Mouse (Mus musculus): Measurements from ENCODE around the gene Bglap3. TPM values are rescaled to one million over a fixed set of nuclear protein-coding genes. Genes with fewer than 3 reads are reported as not detected.

Bglap3 gene
- polyA plus RNA-seq, 1 experiment from 2014 or later = not detected

GRCm38 (mm10) chr3:88352907-88353306, 19.6 kb downstream of the Bglap3 start:
- peaks cover 100% of the 10 kb centered on the region for H3K36me3 ChIP-seq
- no peak overlapping the region for H3K27ac ChIP-seq
- no peaks in the 10 kb centered on the region for H3K9me3 ChIP-seq
- no peaks in the 10 kb centered on the region for H3K4me1 ChIP-seq (replicated peaks)
- no peak for ATAC-seq
- H3K4me2 ChIP-seq (replicated peaks) = no peak overlapping the region
- H3K9ac ChIP-seq (replicated peaks) = no peak overlapping the region
- H3K27me3 ChIP-seq = no peaks in the 10 kb centered on the region
- WGBS = 96% methylated on average over 9 of the region's 9 CpGs
- no peak overlapping the region for H3K4me3 ChIP-seq (replicated peaks)

- Histone ChIP-seq H3K9me3 (no peaks in the 10 kb centered on the region), H3K9ac (replicated peaks) (no peak overlapping the region), H3K4me2 (replicated peaks) (no peak overlapping the region), H3K4me1 (replicated peaks) (no peaks in the 10 kb centered on the region), H3K27me3 (no peaks in the 10 kb centered on the region), H3K27ac (no peak overlapping the region), H3K4me3 (replicated peaks) (no peak overlapping the region), H3K36me3 (peaks cover 100% of the 10 kb centered on the region)
- no peak for ATAC-seq
- WGBS = 94% methylated on average over 13 of the region's 13 CpGs
Measured at GRCm38 (mm10) chr3:88350732-88351131, 21.8 kb downstream of the Bglap3 start.

GRCm38 (mm10) chr3:88339006-88339405, 33.5 kb downstream of the Bglap3 start:
- H3K27ac ChIP-seq = no peak overlapping the region
- WGBS = 85% methylated on average over 3 of the region's 3 CpGs
- H3K9ac ChIP-seq (replicated peaks) = 0 out of 2 replicates have a peak overlapping the region, but pooled peaks have one; percentile 11
- H3K27me3 ChIP-seq = no peaks in the 10 kb centered on the region
- no peaks in the 10 kb centered on the region for H3K9me3 ChIP-seq
- peaks cover 26% of the 10 kb centered on the region for H3K36me3 ChIP-seq
- no peak overlapping the region for H3K4me3 ChIP-seq (replicated peaks)
- ATAC-seq = no peak
- peaks cover 30% of the 10 kb centered on the region for H3K4me1 ChIP-seq (replicated peaks)
- no peak overlapping the region; the same call in 1 of the 2 replicates for H3K4me2 ChIP-seq (replicated peaks)

- WGBS = 96% methylated on average over 7 of the region's 7 CpGs
- Histone ChIP-seq H3K4me1 (replicated peaks) (peaks cover 30% of the 10 kb centered on the region), H3K27me3 (no peaks in the 10 kb centered on the region)
Measured at GRCm38 (mm10) chr3:88338316-88338715, 34.2 kb downstream of the Bglap3 start.

GRCm38 (mm10) chr3:88337367-88338020, 35.0 kb downstream of the Bglap3 start:
- H3K27ac ChIP-seq = 0 out of 2 replicates have a peak overlapping the region, but pooled peaks have one; percentile 30
- peak overlapping the region; percentile 53 for H3K9ac ChIP-seq (replicated peaks)
- H3K27me3 ChIP-seq = no peaks in the 10 kb centered on the region
- 88% methylated on average over 11 of the region's 11 CpGs for WGBS
- H3K4me1 ChIP-seq (replicated peaks) = peaks cover 30% of the 10 kb centered on the region
- peaks cover 11% of the 10 kb centered on the region for H3K36me3 ChIP-seq
- H3K4me2 ChIP-seq (replicated peaks) = peak overlapping the region; percentile 73
- ATAC-seq = no peak
- H3K4me3 ChIP-seq (replicated peaks) = peak overlapping the region; percentile 73
- H3K9me3 ChIP-seq = no peaks in the 10 kb centered on the region

More at GRCm38 (mm10) chr3:88338316-88338715, 34.2 kb downstream of the Bglap3 start:
- H3K36me3 ChIP-seq = peaks cover 19% of the 10 kb centered on the region
- no peaks in the 10 kb centered on the region for H3K9me3 ChIP-seq
- no peak overlapping the region for H3K4me2 ChIP-seq (replicated peaks)
- no peak overlapping the region for H3K9ac ChIP-seq (replicated peaks)
- no peak overlapping the region for H3K4me3 ChIP-seq (replicated peaks)
- no peak for ATAC-seq
- no peak overlapping the region for H3K27ac ChIP-seq

GRCm38 (mm10) chr3:88336058-88337013, 36.2 kb downstream of the Bglap3 start, which contains the start of the genes Tmem79 and Smg5:
Gene Tmem79, minus strand, starts transcription at chr3:88336148.
Gene Smg5, plus strand, starts transcription at chr3:88336260.
- peak within 1 kb of the TSS; percentile 94 for H3K27ac ChIP-seq
- 1% methylated on average over 51 of the region's 66 CpGs for WGBS
- peak within 1 kb of the TSS; percentile 90 for H3K9ac ChIP-seq (replicated peaks)
- no peaks in the 10 kb centered on the region for H3K36me3 ChIP-seq
- H3K4me1 ChIP-seq (replicated peaks) = peaks cover 30% of the 10 kb centered on the region
- no peaks in the 10 kb centered on the region for H3K9me3 ChIP-seq
- peak within 1 kb of the TSS; percentile 73 for H3K4me3 ChIP-seq (replicated peaks)
- H3K4me2 ChIP-seq (replicated peaks) = peak within 1 kb of the TSS; percentile 73
- ATAC-seq = peak; percentile 95
- H3K27me3 ChIP-seq = no peaks in the 10 kb centered on the region

GRCm38 (mm10) chr3:88335436-88336053, 37.0 kb downstream of the Bglap3 start:
- 1% methylated on average over 27 of the region's 27 CpGs for WGBS
- Histone ChIP-seq H3K9me3 (no peaks in the 10 kb centered on the region), H3K27ac (peak overlapping the region; percentile 94), H3K4me1 (replicated peaks) (peaks cover 30% of the 10 kb centered on the region), H3K36me3 (no peaks in the 10 kb centered on the region), H3K4me3 (replicated peaks) (peak overlapping the region; percentile 73), H3K27me3 (no peaks in the 10 kb centered on the region), H3K9ac (replicated peaks) (peak overlapping the region; percentile 90), H3K4me2 (replicated peaks) (peak overlapping the region; percentile 73)
- peak; percentile 69 for ATAC-seq

GRCm38 (mm10) chr3:88334902-88335435, 37.6 kb downstream of the Bglap3 start:
- ATAC-seq = no peak
- Histone ChIP-seq H3K27me3 (no peaks in the 10 kb centered on the region), H3K36me3 (no peaks in the 10 kb centered on the region), H3K4me1 (replicated peaks) (peaks cover 30% of the 10 kb centered on the region), H3K9ac (replicated peaks) (peak overlapping the region; percentile 90), H3K4me2 (replicated peaks) (peak overlapping the region; percentile 73), H3K27ac (no peak overlapping the region), H3K9me3 (no peaks in the 10 kb centered on the region), H3K4me3 (replicated peaks) (peak overlapping the region; percentile 73)
- 39% methylated on average over 3 of the region's 3 CpGs for WGBS

- H3K36me3 ChIP-seq = peaks cover 8% of the 10 kb centered on the region
- WGBS = 63% methylated on average over 12 of the region's 12 CpGs
- no peak for ATAC-seq
- H3K27me3 ChIP-seq = no peaks in the 10 kb centered on the region
- no peak overlapping the region for H3K27ac ChIP-seq
- no peaks in the 10 kb centered on the region for H3K9me3 ChIP-seq
- no peak overlapping the region for H3K4me3 ChIP-seq (replicated peaks)
- H3K4me1 ChIP-seq (replicated peaks) = peaks cover 30% of the 10 kb centered on the region
- no peak overlapping the region for H3K9ac ChIP-seq (replicated peaks)
- H3K4me2 ChIP-seq (replicated peaks) = no peak overlapping the region
Measured at GRCm38 (mm10) chr3:88334029-88334658, 38.4 kb downstream of the Bglap3 start.

- WGBS = 35% methylated on average over 2 of the region's 2 CpGs
- Histone ChIP-seq H3K9ac (replicated peaks) (no peak overlapping the region), H3K27me3 (no peaks in the 10 kb centered on the region), H3K4me1 (replicated peaks) (peaks cover 8% of the 10 kb centered on the region), H3K4me2 (replicated peaks) (no peak overlapping the region), H3K4me3 (replicated peaks) (no peak overlapping the region), H3K36me3 (peaks cover 23% of the 10 kb centered on the region), H3K9me3 (no peaks in the 10 kb centered on the region), H3K27ac (no peak overlapping the region)
- no peak for ATAC-seq
Measured at GRCm38 (mm10) chr3:88331282-88331681, 41.3 kb downstream of the Bglap3 start.

GRCm38 (mm10) chr3:88328956-88329355, 43.6 kb downstream of the Bglap3 start:
- no peak for ATAC-seq
- no peaks in the 10 kb centered on the region for H3K27me3 ChIP-seq
- H3K4me3 ChIP-seq (replicated peaks) = no peak overlapping the region
- peaks cover 18% of the 10 kb centered on the region for H3K4me1 ChIP-seq (replicated peaks)
- H3K27ac ChIP-seq = no peak overlapping the region
- WGBS = 85% methylated on average over 5 of the region's 5 CpGs
- no peak overlapping the region for H3K4me2 ChIP-seq (replicated peaks)
- peaks cover 23% of the 10 kb centered on the region for H3K36me3 ChIP-seq
- no peaks in the 10 kb centered on the region for H3K9me3 ChIP-seq
- H3K9ac ChIP-seq (replicated peaks) = no peak overlapping the region

Data from midbrain, embryonic 13.5 days (tissue).